Mouse (Mus musculus) heart, embryonic 10.5 days (tissue): ENCODE results near the gene Fgfr2. TPM values are rescaled to one million over a fixed set of nuclear protein-coding genes. Genes with fewer than 3 reads are reported as not detected.
A peak's percentile ranks its signal among the peaks of the same experiment; 100 is the strongest.

ENCODE experiments used
- DNase-seq: peaks from one replicate; pipeline ENCODE4 v3.0.0-alpha.2; 2017; ENCODE audit warnings: low spot score
- H3K27ac ChIP-seq: fragments of 300-500 bp; sonication (generic); 2 replicates; pipeline ENCODE4 v1.5.1; 2016; ENCODE audit warnings: mild to moderate bottlenecking
- H3K27me3 ChIP-seq: fragments of 300-500 bp; sonication (generic); 2 replicates; pipeline ENCODE4 v1.6.1; 2016; ENCODE audit warnings: mild to moderate bottlenecking; ENCODE audit not compliant: poor library complexity, insufficient read depth, severe bottlenecking
- H3K36me3 ChIP-seq: fragments of 300-500 bp; sonication (generic); 2 replicates; pipeline ENCODE4 v1.6.1; 2016; ENCODE audit warnings: mild to moderate bottlenecking, moderate library complexity
- H3K4me1 ChIP-seq: fragments of 300-500 bp; sonication (generic); 2 replicates; pipeline ENCODE4 v1.6.1; 2016; ENCODE audit warnings: mild to moderate bottlenecking
- H3K4me3 ChIP-seq: fragments of 300-500 bp; sonication (generic); 2 replicates; pipeline ENCODE4 v1.5.1; 2016; ENCODE audit warnings: mild to moderate bottlenecking, moderate library complexity
- H3K9me3 ChIP-seq: fragments of 300-500 bp; sonication (generic); 2 replicates; pipeline ENCODE4 v1.6.1; 2016; ENCODE audit warnings: mild to moderate bottlenecking, moderate library complexity
- WGBS: fragments of 180-500 bp; shearing (Covaris S2); methylation state at CpG from one replicate; pipeline ENCODE4 v1.1.7; 2016; 5-methylcytosine and 5-hydroxymethylcytosine counted together
- polyA plus RNA-seq: library from polyadenylated mRNA; unstranded; fragments of >200 nt; fragmentation: Nextera tagmentation; extraction: Ambion mirVana; gene quantifications from 2 replicates; pipeline ENCODE4 v1.2.1, GENCODE M21; 2016

Gene Fgfr2
- polyA plus RNA-seq, 1 experiment from 2014 or later: 46.6 TPM

- Histone ChIP-seq H3K36me3 (0 out of 2 replicates have a peak, but pooled peaks cover 3% of the 10 kb centered on the region), H3K4me1 (0 out of 2 replicates have a peak, but pooled peaks cover 3% of the 10 kb centered on the region), H3K4me3 (no peak overlapping the region), H3K27ac (no peak overlapping the region), H3K27me3 (no peaks in the 10 kb centered on the region), H3K9me3 (no peaks in the 10 kb centered on the region)
- 77% methylated on average over 8 of the region's 8 CpGs for WGBS
- DNase-seq: no peak
These were observed 2900.4 kb downstream of the Fgfr2 start for GRCm38 (mm10) chr7:130222633-130223354.

DNA sequence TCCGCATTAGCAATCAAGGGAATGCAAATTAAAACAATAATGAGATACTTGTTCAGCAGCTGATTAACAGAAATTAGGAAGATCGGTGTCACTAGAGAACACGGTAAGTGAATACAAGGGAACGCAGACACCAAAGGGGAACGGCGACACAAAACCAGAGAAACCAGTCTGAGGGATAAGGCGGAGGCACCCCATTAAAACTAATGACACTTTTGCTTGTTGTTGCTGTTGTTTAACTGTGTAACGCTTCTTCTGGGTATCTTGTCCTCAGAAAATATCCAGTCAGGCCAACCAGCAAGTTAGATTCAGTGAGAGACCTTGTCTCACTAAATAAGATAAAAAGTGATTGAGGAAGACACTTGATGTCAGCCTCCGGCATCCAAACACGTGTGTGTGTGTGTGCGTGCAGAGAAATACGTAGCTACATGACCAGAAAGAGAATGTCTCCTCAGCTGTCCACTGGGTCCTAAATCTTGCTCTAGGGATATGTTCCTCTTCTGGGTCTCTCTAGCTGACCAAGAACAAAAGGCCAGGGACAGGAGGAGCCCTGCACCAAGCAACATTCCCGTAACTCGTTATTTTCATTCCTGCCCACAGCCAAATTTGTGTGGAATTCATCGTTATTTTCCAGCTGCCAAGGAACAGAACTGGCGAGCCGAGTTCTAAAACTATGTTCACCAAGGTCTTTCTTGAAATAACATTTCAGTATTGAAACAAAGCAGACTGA lies 2901.3 kb downstream of the Fgfr2 start:
- no peaks in the 10 kb centered on the region for H3K9me3 ChIP-seq
- no peak overlapping the region for H3K4me3 ChIP-seq
- H3K27ac ChIP-seq: no peak overlapping the region
- H3K36me3 ChIP-seq: 0 out of 2 replicates have a peak, but pooled peaks cover 3% of the 10 kb centered on the region
- WGBS: 85% methylated on average over 17 of the region's 17 CpGs
- no peak for DNase-seq
- H3K27me3 ChIP-seq: no peaks in the 10 kb centered on the region
- H3K4me1 ChIP-seq: 0 out of 2 replicates have a peak, but pooled peaks cover 3% of the 10 kb centered on the region

- H3K9me3 ChIP-seq: no peaks in the 10 kb centered on the region
- H3K27ac ChIP-seq: no peak overlapping the region
- H3K36me3 ChIP-seq: 0 out of 2 replicates have a peak, but pooled peaks cover 2% of the 10 kb centered on the region
- H3K4me1 ChIP-seq: 0 out of 2 replicates have a peak, but pooled peaks cover 3% of the 10 kb centered on the region
- H3K27me3 ChIP-seq: no peaks in the 10 kb centered on the region
- WGBS: 88% methylated on average over 4 of the region's 4 CpGs
- no peak overlapping the region for H3K4me3 ChIP-seq
- no peak for DNase-seq
These were observed 2902.5 kb downstream of the Fgfr2 start for GRCm38 (mm10) chr7:130220627-130221026.

DNA sequence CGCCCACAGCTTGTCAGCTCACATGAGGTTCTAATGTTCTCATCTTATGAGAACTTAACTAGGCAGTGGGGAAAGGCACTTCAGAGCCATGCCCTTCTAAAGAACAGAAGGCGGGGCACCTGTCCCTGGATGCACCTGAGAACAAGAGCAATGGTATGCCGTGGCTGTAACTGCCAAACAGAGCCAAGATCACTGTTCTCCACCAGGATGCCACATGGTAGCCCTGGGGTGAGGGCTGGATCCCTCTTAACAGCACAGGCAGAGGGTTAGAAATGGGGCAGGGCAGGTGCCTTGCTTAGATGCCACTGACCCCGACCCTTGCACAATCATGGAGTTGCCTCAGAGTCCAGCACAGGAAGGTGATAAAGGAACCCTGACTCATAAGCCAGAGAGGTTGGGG lies 2903.3 kb downstream of the Fgfr2 start:
- H3K4me3 ChIP-seq: no peak overlapping the region
- 75% methylated on average over 4 of the region's 4 CpGs for WGBS
- H3K4me1 ChIP-seq: peaks cover 9% of the 10 kb centered on the region; the same call in 1 of the 2 replicates
- H3K27ac ChIP-seq: no peak overlapping the region
- H3K27me3 ChIP-seq: no peaks in the 10 kb centered on the region
- no peaks in the 10 kb centered on the region for H3K9me3 ChIP-seq
- H3K36me3 ChIP-seq: 0 out of 2 replicates have a peak, but pooled peaks cover 2% of the 10 kb centered on the region
- DNase-seq: no peak

- H3K27ac ChIP-seq: no peak overlapping the region
- peaks cover 16% of the 10 kb centered on the region for H3K36me3 ChIP-seq
- no peak for DNase-seq
- H3K4me3 ChIP-seq: no peak overlapping the region
- H3K4me1 ChIP-seq: peaks cover 9% of the 10 kb centered on the region; the same call in 1 of the 2 replicates
- no peaks in the 10 kb centered on the region for H3K27me3 ChIP-seq
- H3K9me3 ChIP-seq: no peaks in the 10 kb centered on the region
- WGBS: 57% methylated on average over 4 of the region's 4 CpGs
These were observed 2906.9 kb downstream of the Fgfr2 start for GRCm38 (mm10) chr7:130216272-130216671.

DNA sequence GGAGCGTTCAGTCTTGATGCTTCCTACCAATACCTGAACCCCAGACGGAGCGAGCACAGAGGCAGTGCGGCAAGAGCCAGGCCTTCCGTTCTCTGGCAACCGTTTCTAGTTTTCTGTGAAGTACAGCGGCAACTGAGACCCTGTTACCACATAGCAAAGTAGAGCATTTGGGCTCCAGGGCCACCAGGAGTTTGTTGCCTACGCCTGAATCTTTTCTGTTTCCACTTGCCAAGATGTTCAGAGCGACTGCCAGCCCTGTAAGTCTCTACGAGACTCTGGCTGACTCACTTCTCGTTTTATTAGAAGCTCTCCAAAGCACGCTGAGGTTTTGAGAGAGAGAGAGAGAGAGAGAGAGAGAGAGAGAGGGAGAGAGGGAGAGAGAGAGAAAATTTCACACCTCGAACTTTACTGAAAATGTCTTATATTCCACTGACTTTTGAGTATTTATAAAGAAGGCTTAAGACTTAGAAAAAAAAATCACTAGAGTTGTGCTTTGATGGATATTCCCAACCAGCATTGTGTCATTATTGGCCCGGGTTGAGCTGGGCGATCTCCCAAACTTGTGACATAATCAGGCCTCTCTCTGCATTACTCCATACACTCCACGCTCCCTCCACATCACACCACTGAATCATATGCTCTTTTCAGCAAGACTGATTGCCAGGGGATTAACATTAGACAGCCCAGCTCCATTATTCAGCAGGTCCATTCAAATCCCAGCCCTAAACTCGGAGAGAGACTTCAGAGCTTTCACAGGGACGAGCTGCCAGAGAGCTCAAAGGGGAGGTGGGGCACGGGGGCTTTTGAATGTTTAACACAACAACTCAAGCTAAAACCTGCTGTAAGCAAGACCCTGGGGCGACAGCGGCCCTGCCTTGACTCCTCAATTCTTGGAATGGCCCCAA lies 2907.6 kb downstream of the Fgfr2 start:
- no peaks in the 10 kb centered on the region for H3K27me3 ChIP-seq
- H3K36me3 ChIP-seq: peaks cover 16% of the 10 kb centered on the region
- H3K27ac ChIP-seq: no peak overlapping the region
- H3K4me3 ChIP-seq: no peak overlapping the region
- 67% methylated on average over 21 of the region's 21 CpGs for WGBS
- no peak for DNase-seq
- H3K9me3 ChIP-seq: no peaks in the 10 kb centered on the region
- peaks cover 9% of the 10 kb centered on the region; the same call in 1 of the 2 replicates for H3K4me1 ChIP-seq

GRCm38 (mm10) chr7:130213156-130213555 lies 2910.0 kb downstream of the Fgfr2 start:
- Histone ChIP-seq H3K4me3 (no peak overlapping the region), H3K36me3 (peaks cover 22% of the 10 kb centered on the region), H3K4me1 (peaks cover 14% of the 10 kb centered on the region; the same call in 1 of the 2 replicates), H3K27me3 (no peaks in the 10 kb centered on the region), H3K9me3 (no peaks in the 10 kb centered on the region), H3K27ac (no peak overlapping the region)
- WGBS: 91% methylated on average over 5 of the region's 5 CpGs
- no peak for DNase-seq

DNA sequence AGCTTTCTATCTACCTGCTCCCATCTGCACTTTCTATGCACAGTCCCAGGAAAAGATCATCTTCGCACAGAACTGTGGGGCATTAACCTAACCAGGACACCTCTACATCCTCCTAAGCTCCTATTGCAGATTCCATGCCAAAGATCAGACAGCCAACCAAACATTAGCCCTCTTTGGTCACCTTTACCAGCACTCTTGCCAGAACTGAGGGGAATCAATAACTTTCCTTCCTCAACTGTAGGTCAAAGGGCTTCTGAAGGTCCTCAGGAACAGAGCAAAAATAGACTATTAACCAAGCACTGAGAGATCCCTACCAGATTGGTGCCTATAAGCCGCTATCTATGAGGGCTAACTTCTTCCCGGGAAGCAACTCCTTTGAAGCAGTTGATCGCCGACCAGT lies 2911.7 kb downstream of the Fgfr2 start:
- Histone ChIP-seq H3K4me1 (peaks cover 25% of the 10 kb centered on the region), H3K9me3 (no peaks in the 10 kb centered on the region), H3K36me3 (peaks cover 24% of the 10 kb centered on the region), H3K27me3 (no peaks in the 10 kb centered on the region), H3K4me3 (no peak overlapping the region), H3K27ac (no peak overlapping the region)
- no peak for DNase-seq
- 53% methylated on average over 5 of the region's 5 CpGs for WGBS

DNA sequence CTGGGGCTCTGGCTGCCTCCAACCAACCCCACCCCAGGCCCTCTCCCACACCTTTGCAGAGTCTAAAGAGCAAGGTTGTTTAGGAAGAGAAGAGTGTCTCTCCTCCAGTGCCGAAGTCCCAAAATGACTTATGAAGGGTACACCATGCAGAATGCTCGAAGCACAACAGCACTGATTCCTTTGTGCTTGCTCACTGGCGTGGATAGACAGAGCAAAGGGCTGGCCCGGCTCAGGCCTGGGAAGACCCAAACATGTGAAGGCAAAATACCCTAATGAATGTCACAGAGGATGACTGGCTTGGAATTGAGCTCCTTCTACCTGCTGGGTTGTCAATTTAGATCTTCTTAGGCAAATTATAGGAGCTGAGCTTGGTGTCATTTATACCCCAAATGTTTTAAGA lies 2914.5 kb downstream of the Fgfr2 start:
- no peaks in the 10 kb centered on the region for H3K9me3 ChIP-seq
- no peak overlapping the region for H3K4me3 ChIP-seq
- peaks cover 19% of the 10 kb centered on the region for H3K36me3 ChIP-seq
- H3K27ac ChIP-seq: no peak overlapping the region
- peaks cover 26% of the 10 kb centered on the region for H3K4me1 ChIP-seq
- WGBS: 86% methylated on average over 4 of the region's 4 CpGs
- no peak for DNase-seq
- H3K27me3 ChIP-seq: no peaks in the 10 kb centered on the region

GRCm38 (mm10) chr7:130206181-130206582 lies 2917.0 kb downstream of the Fgfr2 start:
- 41% methylated on average over 6 of the region's 6 CpGs for WGBS
- H3K27ac ChIP-seq: 0 out of 2 replicates have a peak overlapping the region, but pooled peaks have one; percentile 13

GRCm38 (mm10) chr7:130205140-130205539 lies 2918.0 kb downstream of the Fgfr2 start:
- DNase-seq: peak; percentile 61
- peaks cover 26% of the 10 kb centered on the region for H3K4me1 ChIP-seq
- WGBS: 86% methylated on average over 7 of the region's 7 CpGs
- H3K9me3 ChIP-seq: no peaks in the 10 kb centered on the region
- H3K27me3 ChIP-seq: no peaks in the 10 kb centered on the region
- peaks cover 18% of the 10 kb centered on the region for H3K36me3 ChIP-seq
- H3K4me3 ChIP-seq: no peak overlapping the region
- H3K27ac ChIP-seq: no peak overlapping the region

More at GRCm38 (mm10) chr7:130206181-130206582, 2917.0 kb downstream of the Fgfr2 start:
- no peaks in the 10 kb centered on the region for H3K27me3 ChIP-seq
- H3K4me1 ChIP-seq: peaks cover 26% of the 10 kb centered on the region
- no peaks in the 10 kb centered on the region for H3K9me3 ChIP-seq
- H3K36me3 ChIP-seq: peaks cover 12% of the 10 kb centered on the region; the same call in 1 of the 2 replicates
- DNase-seq: no peak
- no peak overlapping the region for H3K4me3 ChIP-seq

GRCm38 (mm10) chr7:130201020-130201419 lies 2922.1 kb downstream of the Fgfr2 start:
- 91% methylated on average over 8 of the region's 8 CpGs for WGBS
- no peak for DNase-seq

More at GRCm38 (mm10) chr7:130201020-130201419, 2922.1 kb downstream of the Fgfr2 start:
- Histone ChIP-seq H3K4me1 (peaks cover 13% of the 10 kb centered on the region), H3K9me3 (no peaks in the 10 kb centered on the region), H3K36me3 (peaks cover 8% of the 10 kb centered on the region; the same call in 1 of the 2 replicates), H3K27ac (no peak overlapping the region), H3K27me3 (no peaks in the 10 kb centered on the region), H3K4me3 (no peak overlapping the region)
